Mouse (Mus musculus) inflammation-experienced regulatory T-cells, adult 16 weeks (primary cell): ENCODE measurements around the gene Tep1. TPM values are rescaled to one million over a fixed set of nuclear protein-coding genes. Genes with fewer than 3 reads are reported as not detected.

Experiments
- polyA plus RNA-seq: library from polyadenylated mRNA; unstranded; fragments of 100-300 nt; shearing (Covaris generic); gene quantifications from one replicate; pipeline ENCODE4 v1.2.1, GENCODE M21; 2017

Gene Tep1
- polyA plus RNA-seq = 26.3 TPM

DNA sequence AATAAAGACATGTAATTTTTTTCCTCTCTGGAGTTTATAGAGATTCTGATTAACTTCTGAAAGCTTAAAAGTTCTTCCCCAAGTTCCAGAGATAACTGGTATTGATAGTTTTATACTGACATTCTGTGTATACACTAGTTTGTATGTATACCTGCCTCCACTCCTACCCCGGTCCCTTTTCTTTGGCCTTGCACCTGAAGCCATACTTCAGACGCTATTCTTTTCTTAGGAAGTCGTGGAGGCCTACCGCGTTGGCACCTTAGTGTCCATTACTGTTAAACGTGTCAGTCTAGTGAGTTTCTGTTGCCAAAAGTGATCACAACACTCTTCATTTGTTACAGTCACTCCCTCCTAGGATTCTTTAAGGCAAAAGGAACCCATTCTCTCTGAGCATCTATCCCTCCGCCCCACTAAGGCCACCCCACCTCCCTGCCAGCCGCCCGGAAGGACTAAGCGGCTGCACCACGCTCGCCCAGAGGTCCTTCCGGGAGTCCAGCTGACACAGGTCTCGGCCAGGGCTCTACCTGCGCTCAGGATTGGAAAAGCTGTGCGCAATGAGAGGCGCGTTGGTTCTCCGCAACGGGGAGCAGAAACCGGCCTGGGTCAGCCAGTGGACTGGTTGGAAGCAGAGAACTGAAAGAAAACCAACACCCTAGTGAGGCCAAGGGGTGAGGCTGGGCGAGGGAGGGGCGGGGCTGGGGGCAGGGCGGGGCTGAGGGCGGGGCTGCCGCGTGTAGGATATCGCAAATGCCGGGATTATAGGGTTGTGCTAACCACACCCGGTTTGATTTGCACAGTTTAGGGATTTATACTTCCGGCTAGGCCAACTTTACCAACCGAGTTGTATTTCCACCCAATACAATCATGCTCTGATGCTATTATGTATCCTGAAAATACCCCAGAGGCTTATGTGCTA, at the start of gene Tep1:
TSS of gene Tep1 (minus strand) at position 672 of the 916 bp plus-strand sequence.

DNA sequence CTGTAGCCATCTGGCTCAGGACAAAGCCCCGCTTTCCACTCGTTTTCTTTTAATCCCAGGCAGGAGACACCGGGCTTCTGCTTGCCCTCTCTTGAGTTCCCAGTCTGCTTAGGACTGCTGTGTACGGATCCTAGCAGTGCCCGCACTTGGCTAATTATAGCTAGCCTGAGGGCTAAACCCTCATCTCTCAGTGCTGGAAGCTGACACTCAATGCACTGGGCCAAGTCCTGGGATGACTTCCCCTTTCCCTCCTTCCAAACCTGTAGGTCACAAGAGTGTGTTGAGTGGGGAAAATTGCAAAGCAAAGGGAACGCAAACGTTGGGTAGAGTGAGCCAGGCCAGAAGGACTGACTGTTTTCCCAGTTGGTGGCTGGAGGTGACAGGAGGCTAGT, 27.0 kb upstream of the Tep1 start, which contains the start of gene Klhl33:
TSS of gene Klhl33 (minus strand) at position 134 of the 392 bp plus-strand sequence.

DNA sequence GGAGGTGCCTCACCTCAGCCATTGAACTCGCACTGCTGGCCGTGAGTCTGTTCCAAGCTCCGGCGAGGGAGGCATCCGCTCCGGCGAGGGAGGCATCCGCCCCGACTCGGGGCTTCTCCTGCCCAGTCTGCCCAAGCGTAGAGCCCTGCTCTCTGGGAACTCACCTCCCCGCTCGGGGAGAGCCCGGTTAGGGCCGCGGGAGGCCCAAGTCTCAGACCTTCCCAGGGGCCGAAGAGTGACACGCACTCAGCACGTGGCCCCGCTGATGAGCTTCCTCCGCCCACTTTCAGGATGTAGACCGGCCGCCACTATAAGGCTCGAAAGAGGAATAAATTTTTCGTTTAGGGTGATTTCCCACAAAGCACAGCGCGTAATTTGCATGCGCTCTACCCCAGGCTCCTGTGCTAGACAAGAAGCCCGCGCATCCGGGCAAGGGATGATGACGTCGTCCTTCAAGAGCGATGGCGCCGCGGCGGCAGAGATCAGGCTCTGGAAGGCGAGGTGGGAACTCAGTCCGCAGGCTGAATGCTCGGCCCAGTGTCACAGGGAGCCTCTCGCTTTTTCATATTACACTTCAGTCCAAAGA, 62.8 kb downstream of the Tep1 start, which contains the start of the genes Ccnb1ip1 and Parp2:
TSS of gene Ccnb1ip1 (minus strand) at position 246 of the 586 bp plus-strand sequence.
TSS of gene Parp2 (plus strand) at position 355 of the 586 bp plus-strand sequence.

DNA sequence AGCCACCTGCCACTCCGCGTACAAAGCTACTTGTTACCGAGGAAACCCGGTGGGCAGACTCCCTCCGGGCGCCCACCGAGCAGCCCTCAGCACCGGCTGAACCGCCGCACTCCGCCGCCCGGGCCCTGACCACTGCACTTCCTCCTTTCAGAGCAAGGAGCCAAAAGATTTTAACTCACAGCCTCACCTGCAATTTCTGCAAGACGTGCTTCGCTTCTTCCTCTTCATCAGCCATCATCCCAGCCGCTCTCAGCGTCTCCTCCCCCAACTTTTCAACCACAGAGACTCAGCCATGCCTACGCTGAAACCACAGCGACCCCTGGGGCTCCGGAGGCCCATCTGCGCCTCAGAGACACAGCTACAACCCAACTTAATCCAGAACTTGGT, 85.1 kb downstream of the Tep1 start, which contains the start of gene Ttc5:
TSS of gene Ttc5 (minus strand) at position 269 of the 387 bp plus-strand sequence.

Other genes starting within 250 kb of the Tep1 start
- gene Olfr745, start 231.2 kb downstream of the Tep1 start, polyA plus RNA-seq = not detected
- gene Olfr746, start 223.5 kb downstream of the Tep1 start, polyA plus RNA-seq = not detected
- gene Olfr747, start 177.4 kb downstream of the Tep1 start, polyA plus RNA-seq = not detected
- not detected for gene Olfr748, start 163.2 kb downstream of the Tep1 start, polyA plus RNA-seq
- not detected for gene Olfr749, start 125.5 kb downstream of the Tep1 start, polyA plus RNA-seq
- gene Ttc5, start 85.0 kb downstream of the Tep1 start, polyA plus RNA-seq = 141 TPM
- not detected for gene Ccnb1ip1, start 62.8 kb downstream of the Tep1 start, polyA plus RNA-seq
- gene Parp2, start 62.7 kb downstream of the Tep1 start, polyA plus RNA-seq = 77.0 TPM
- gene Klhl33, start 26.9 kb upstream of the Tep1 start, polyA plus RNA-seq = not detected
- 123 TPM for gene Osgep, start 54.3 kb upstream of the Tep1 start, polyA plus RNA-seq
- gene Apex1, start 54.4 kb upstream of the Tep1 start, polyA plus RNA-seq = 66.0 TPM
- 17.4 TPM for gene Pip4p1, start 60.3 kb upstream of the Tep1 start, polyA plus RNA-seq
- gene Pnp, start 60.5 kb upstream of the Tep1 start, polyA plus RNA-seq = 72.3 TPM
- gene Gm49342, start 74.0 kb upstream of the Tep1 start, polyA plus RNA-seq = not detected
- gene Pnp2, start 85.4 kb upstream of the Tep1 start, polyA plus RNA-seq = 0.77 TPM
- gene Rnase10, start 137.2 kb upstream of the Tep1 start, polyA plus RNA-seq = not detected
- gene Rnase9, start 171.3 kb upstream of the Tep1 start, polyA plus RNA-seq = not detected
- not detected for gene Rnase11, start 179.6 kb upstream of the Tep1 start, polyA plus RNA-seq
- gene Rnase12, start 187.1 kb upstream of the Tep1 start, polyA plus RNA-seq = not detected
- 0.16 TPM for gene Olfr750, start 203.9 kb upstream of the Tep1 start, polyA plus RNA-seq
- 23.0 TPM for gene Rnase4, start 220.5 kb upstream of the Tep1 start, polyA plus RNA-seq
- 5.2 TPM for gene Ang, start 220.6 kb upstream of the Tep1 start, polyA plus RNA-seq
- gene Eddm3b, start 243.9 kb upstream of the Tep1 start, polyA plus RNA-seq = not detected